ENCODE assay signal across 9 mouse cellular contexts in genomic region chr10:73096531-73097135, GRCm38 (mm10). TPM values are rescaled to one million over a fixed set of nuclear protein-coding genes. Genes with fewer than 3 reads are reported as not detected.
DNase-seq lines count a peak whose midpoint lies in the region; ATAC-seq and TF ChIP-seq lines count a peak whose summit lies in the region.
"Had no signal": no experiment of that assay in that cellular context is flagged by ENCODE, and none has a peak within 500 bp of the region (broad histone marks: within the 10 kb centered on the region; RNA-seq: fewer than 3 reads in every experiment).

No protein-coding gene starts in this region.

- TF ChIP-seq CTCF in cortical plate, adult 2 months (IDR thresholded peaks at IDR 0.05; ENCODE audit: extremely low read depth, insufficient read depth, low read length) = no peak

- peak overlapping the region; percentile 41 for H3K4me2 ChIP-seq in heart, embryonic 15.5 days
- peak overlapping the region; percentile 78 for H3K4me2 ChIP-seq in limb, embryonic 11.5 days (ENCODE audit: low read depth, severe bottlenecking)

- intact Hi-C loops in heart, postnatal 25 days (cut with DNase I) = no loop called here

- H3K9me3 ChIP-seq in heart, embryonic 15.5 days (replicated peaks) = no peaks in the 10 kb centered on the region
- H3K9me3 ChIP-seq in hindbrain, embryonic 10.5 days = no peaks in the 10 kb centered on the region
- no peaks in the 10 kb centered on the region for H3K9me3 ChIP-seq in limb, embryonic 11.5 days (ENCODE audit: control insufficient read depth, low read length)

- no peak overlapping the region for H3K9ac ChIP-seq in heart, embryonic 15.5 days
- peak overlapping the region; percentile 34; the same call in 1 of the 2 replicates for H3K9ac ChIP-seq in limb, embryonic 11.5 days (ENCODE audit: low read length)

- 2% methylated on average over 17 of the region's 17 CpGs for WGBS in heart, embryonic 15.5 days
- WGBS in hindbrain, embryonic 10.5 days = under 1% methylated on average over 17 of the region's 17 CpGs
- under 1% methylated on average over 17 of the region's 17 CpGs for WGBS in limb, embryonic 11.5 days

- peaks cover 64% of the 10 kb centered on the region for H3K27me3 ChIP-seq in heart, embryonic 15.5 days
- H3K27me3 ChIP-seq in hindbrain, embryonic 10.5 days (ENCODE audit: insufficient read depth, poor library complexity, severe bottlenecking) = peaks cover 58% of the 10 kb centered on the region
- peaks cover 31% of the 10 kb centered on the region for H3K27me3 ChIP-seq in limb, embryonic 11.5 days (ENCODE audit: control insufficient read depth, insufficient read depth, low read length)

- TF ChIP-seq POLR2A in cortical plate, adult 2 months (IDR thresholded peaks at IDR 0.05; ENCODE audit: extremely low read depth, insufficient read depth, low read length) = peak; percentile 36; the same call in 1 of the 2 replicates

- H3K4me3 ChIP-seq in heart, embryonic 15.5 days = peak overlapping the region; percentile 10
- H3K4me3 ChIP-seq in cortical plate, adult 2 months (ENCODE audit: insufficient read depth, low read length) = peak overlapping the region; percentile 37
- peak overlapping the region; percentile 58 for H3K4me3 ChIP-seq in hindbrain, embryonic 10.5 days
- H3K4me3 ChIP-seq in limb, embryonic 11.5 days (ENCODE audit: low read depth, low read length) = peak overlapping the region; percentile 32

- H3K36me3 ChIP-seq in heart, embryonic 15.5 days = no peaks in the 10 kb centered on the region
- no peaks in the 10 kb centered on the region for H3K36me3 ChIP-seq in hindbrain, embryonic 10.5 days
- H3K36me3 ChIP-seq in limb, embryonic 11.5 days (ENCODE audit: control insufficient read depth, insufficient read depth, low read length) = no peaks in the 10 kb centered on the region

- H3K27ac ChIP-seq in heart, embryonic 15.5 days = no peak overlapping the region
- H3K27ac ChIP-seq in cortical plate, adult 2 months (ENCODE audit: insufficient read depth, low read length) = no peak overlapping the region
- H3K27ac ChIP-seq in hindbrain, embryonic 10.5 days = peak overlapping the region; percentile 56; the same call in 1 of the 2 replicates
- H3K27ac ChIP-seq in limb, embryonic 11.5 days (replicated peaks; ENCODE audit: low read depth, low read length) = no peak overlapping the region

- DNase-seq in heart, postnatal 25 days (ENCODE audit: low spot score) = no peak
- peak; percentile 72 for DNase-seq in hindbrain, embryonic 10.5 days (ENCODE audit: low spot score)
- peak; percentile 68 for DNase-seq in limb, embryonic 11.5 days (ENCODE audit: low spot score)
- peak; percentile 74 for DNase-seq in right cerebral cortex, postnatal 25 days
- no peak for DNase-seq in gastrocnemius, postnatal 10 days
- DNase-seq in lung, postnatal 14 days = no peak

- peaks cover 23% of the 10 kb centered on the region for H3K4me1 ChIP-seq in heart, embryonic 15.5 days (replicated peaks)
- no peaks in the 10 kb centered on the region for H3K4me1 ChIP-seq in cortical plate, adult 2 months (ENCODE audit: control insufficient read depth, insufficient read depth, low read length)
- peaks cover 32% of the 10 kb centered on the region; the same call in 1 of the 2 replicates for H3K4me1 ChIP-seq in hindbrain, embryonic 10.5 days (replicated peaks)
- peaks cover 5% of the 10 kb centered on the region; the same call in 1 of the 2 replicates for H3K4me1 ChIP-seq in limb, embryonic 11.5 days (ENCODE audit: control insufficient read depth, insufficient read depth, low read length)

- ATAC-seq in heart, embryonic 15.5 days (replicated peaks; ENCODE audit: insufficient number of reproducible peaks, insufficient read depth, low FRiP score, low read depth) = no peak
- 0 out of 2 replicates have a peak, but pooled peaks have one; percentile 22 for ATAC-seq in limb, embryonic 11.5 days (ENCODE audit: insufficient number of reproducible peaks, low FRiP score, low TSS enrichment, low read depth)

RNA-seq across cellular contexts. Expression of gene Pcdh15, which starts 2.5 kb away (rescaled TPM):
- 0.45 and 0.51 TPM in 2 replicates for polyA plus RNA-seq in heart, embryonic 15.5 days (2015; fragmentation: Nextera tagmentation; extraction: Ambion mirVana)
- under 1 TPM; 0.34 to 0.59 TPM for total RNA-seq in heart, postnatal 25 days (2021)
- 14.9 and 16.9 TPM in 2 replicates for polyA plus RNA-seq in cortical plate, adult 2 months (2012; rRNA removed)
- polyA plus RNA-seq in hindbrain, embryonic 10.5 days (2016; fragmentation: Nextera tagmentation; extraction: Ambion mirVana) = 0.62 and 0.90 TPM in 2 replicates
- 0.67 and 0.81 TPM in 2 replicates for polyA plus RNA-seq in limb, embryonic 11.5 days (2014; fragmentation: Nextera tagmentation; extraction: Ambion mirVana)
- under 1 TPM; 0.14 to 0.41 TPM for total RNA-seq in gastrocnemius, postnatal 10 days (2021)
- total RNA-seq: MEL had no signal

Comparison
In these comparisons a context has a peak if more than half of its experiments do, and no peak if none do; other contexts are left out.
1. DNase-seq: peak in hindbrain, embryonic 10.5 days (single experiment), limb, embryonic 11.5 days (single experiment) and right cerebral cortex, postnatal 25 days (single experiment); none in heart, postnatal 25 days (single experiment), gastrocnemius, postnatal 10 days (single experiment) and lung, postnatal 14 days (single experiment).
2. Peak in every context shown above with its lines, with median percentiles within 50 percentile points of each other: H3K4me3 ChIP-seq.